Mouse (Mus musculus): ENCODE measurements around the gene Pgrmc1.

GRCm38 (mm10) chrX:36552055-36552587 is 45.9 kb upstream of the Pgrmc1 start:
- TF ChIP-seq CTCF (IDR thresholded peaks at IDR 0.05; ENCODE audit: borderline replicate concordance, insufficient read depth, low read depth, low read length) (no peak), POLR2A (IDR thresholded peaks at IDR 0.05; ENCODE audit: borderline replicate concordance, insufficient read depth, low read length) (no peak)

All from cerebellum, adult 2 months (tissue).